Mouse (Mus musculus): ENCODE measurements around the gene Krtap26-1. TPM values are rescaled to one million over a fixed set of nuclear protein-coding genes. Genes with fewer than 3 reads are reported as not detected.
A peak's percentile ranks its signal among the peaks of the same experiment; 100 is the strongest.

Krtap26-1 gene
- not detected for total RNA-seq (2021)
- long read RNA-seq, experiment 1, result 0 reads
- long read RNA-seq, experiment 2, result 0 reads

DNA sequence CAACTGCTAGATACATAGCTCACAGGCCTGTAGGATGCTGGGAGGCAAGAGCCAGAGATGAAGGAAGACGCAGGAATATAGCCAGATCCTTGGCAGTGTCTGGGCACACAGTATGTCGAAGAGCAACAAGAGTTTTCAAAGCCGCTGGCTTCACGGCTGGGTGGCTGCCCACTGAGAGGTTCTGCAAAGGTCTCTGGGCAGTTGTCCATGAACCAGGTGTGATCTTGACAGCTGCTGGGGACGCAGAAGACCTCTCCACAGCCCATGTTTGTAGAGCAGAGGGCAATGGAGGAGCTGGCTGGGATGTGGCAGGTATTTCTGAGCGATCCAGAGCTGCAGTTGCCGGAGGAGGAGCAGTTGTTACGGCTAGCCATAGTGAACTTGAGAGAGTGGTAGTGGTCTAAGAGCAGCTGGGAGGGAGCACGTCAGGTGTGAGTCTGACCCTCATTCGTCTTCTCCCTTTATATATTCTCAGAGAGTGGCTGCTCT lies at the start of gene Krtap26-1:
Krtap26-1 (minus strand) TSS at position 439 of the 489 bp plus-strand sequence.
- no peak for DNase-seq

GRCm38 (mm10) chr16:88696256-88696655 lies 48.7 kb upstream of the Krtap26-1 start:
- no peak for DNase-seq

GRCm38 (mm10) chr16:88681282-88681681 lies 33.7 kb upstream of the Krtap26-1 start:
- DNase-seq, result no peak

DNA sequence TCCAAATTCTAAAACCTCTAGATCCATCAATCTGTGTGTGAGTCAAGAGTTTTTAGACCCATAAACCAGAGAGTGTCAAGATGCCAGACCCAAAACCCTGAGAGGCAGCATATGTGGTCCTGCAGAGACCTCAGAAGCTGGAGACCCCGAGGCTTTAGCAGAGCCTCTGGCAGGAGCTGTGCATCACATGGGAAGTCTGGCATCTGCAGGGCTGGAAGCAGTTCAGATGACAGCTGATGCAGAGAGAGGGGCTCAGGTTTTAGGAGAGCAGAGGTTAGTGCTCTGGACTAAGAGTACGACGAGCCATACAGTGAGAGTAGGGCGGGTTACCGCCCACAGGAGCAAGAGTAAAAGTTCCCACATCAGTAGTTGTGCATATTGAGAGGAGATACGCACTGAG lies 31.5 kb upstream of the Krtap26-1 start:
- no peak for DNase-seq

DNA sequence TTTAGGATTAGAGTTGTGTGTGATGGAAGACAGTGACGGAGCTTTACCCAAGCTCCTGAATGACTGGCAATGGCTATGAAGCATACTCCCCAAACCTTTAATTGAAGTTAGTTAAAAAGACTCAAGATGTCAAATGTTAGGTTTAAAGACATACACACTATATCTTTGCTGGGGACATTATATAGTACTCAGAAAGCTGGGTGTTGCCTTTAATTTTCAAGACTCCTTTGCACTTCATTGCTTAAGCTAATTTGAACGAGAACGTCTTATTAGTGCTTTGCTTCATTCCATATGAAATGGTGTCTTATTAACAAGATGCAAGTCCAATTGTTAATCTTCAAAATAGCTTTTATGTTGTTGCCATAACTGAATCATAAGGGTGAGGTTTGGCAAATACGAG lies 24.0 kb upstream of the Krtap26-1 start, which contains the start of gene Krtap27-1:
Krtap27-1 (minus strand) TSS at position 101 of the 400 bp plus-strand sequence.
- no peak for DNase-seq

DNA sequence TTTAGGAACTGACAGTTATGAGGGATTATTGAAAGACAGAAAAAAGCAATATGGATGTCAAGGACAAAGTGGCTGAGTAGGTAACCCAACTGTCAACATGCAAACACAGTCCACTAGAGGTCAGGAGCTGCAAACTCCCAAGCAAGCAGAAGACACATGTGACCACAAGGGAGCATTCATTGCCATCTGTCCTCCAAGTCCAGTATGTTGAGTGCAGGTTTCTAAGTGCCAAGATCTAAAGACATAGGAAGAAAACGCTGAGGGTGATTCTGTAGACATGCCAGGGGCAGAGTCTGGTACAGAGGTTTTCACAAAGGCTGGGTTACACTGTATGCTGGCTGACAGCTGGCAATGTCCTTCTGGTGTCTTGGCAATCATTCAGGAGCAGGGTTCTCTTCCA lies 9.8 kb upstream of the Krtap26-1 start:
- no peak for DNase-seq

DNA sequence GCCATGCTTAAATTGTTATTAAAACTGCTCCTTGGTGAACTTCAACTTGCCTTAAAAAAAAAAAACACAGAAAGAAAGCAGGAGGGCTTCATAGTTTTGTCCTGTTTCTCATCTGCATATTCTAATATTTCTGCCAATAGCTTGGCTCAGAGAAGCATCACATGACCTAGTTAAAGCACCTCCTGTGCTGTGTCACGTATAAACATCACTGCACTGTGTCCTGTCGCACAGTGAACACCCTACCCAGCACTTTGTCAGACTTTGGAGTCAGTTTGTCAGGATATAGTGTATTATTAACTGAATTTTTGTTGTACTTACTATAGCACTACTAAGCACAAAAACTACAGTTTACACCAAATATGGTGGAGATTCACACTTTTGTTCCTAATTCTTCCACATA lies 4.4 kb upstream of the Krtap26-1 start:
- no peak for DNase-seq

- no peak for DNase-seq
These were observed 3.5 kb upstream of the Krtap26-1 start for GRCm38 (mm10) chr16:88651082-88651481.

DNA sequence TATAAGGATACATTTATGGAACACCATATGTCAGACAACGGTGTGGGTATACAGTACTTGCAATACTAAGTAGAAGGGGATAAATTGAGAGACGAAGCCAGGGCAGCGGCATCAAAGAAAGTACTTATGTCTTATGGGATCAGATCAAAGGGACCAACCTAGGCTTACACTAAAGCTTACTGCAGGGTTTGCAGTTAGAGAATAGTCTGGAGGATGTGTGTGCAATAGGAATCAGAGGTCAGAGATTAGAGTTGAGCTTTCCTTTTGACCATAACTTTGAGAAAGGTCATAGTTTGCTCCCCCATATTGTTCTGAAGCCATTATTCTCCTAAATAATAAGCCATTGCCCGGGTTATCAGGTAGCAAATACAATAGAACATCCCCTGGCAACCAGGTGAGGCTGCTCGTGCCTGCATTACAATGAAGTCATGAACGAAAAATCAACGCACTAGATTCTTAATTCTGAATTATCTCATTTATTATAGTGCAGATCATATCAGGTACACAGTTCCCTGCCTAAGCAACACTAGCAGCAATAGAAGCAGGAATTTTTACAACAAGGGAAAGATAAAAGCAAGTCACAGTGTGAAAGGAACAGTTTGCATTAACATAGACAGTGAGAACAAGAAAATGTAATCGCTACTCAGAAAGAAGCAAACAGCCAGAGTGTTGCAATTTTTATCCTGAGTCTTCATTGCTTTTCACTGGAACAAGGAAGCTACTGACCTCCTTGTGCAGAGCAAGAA lies 1.1 kb downstream of the Krtap26-1 start:
- DNase-seq, result no peak

GRCm38 (mm10) chr16:88640053-88640452 lies 7.5 kb downstream of the Krtap26-1 start:
- DNase-seq, result no peak

GRCm38 (mm10) chr16:88635142-88635541 lies 12.5 kb downstream of the Krtap26-1 start:
- peak; percentile 5 to 17 for DNase-seq

DNA sequence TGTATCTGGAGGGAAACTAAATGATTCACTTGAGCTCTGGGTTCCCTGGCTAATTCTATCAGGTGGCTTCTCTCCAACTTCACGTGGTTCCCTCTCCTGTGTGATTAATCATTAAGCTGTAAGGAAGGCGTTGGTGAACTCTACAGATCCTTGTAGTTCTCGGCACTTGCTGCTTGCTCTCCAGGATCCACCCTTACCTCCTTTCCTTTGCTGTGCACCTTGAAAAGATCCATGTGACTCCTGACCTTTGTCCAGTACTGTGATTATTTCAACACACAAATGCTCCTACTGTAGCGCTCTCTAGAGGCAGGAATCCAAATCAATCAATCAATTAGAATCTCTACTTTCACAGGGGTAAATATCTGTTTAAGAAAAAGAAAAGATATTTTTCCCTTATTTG lies 16.1 kb downstream of the Krtap26-1 start:
- no peak for DNase-seq

- DNase-seq, result no peak
These were observed 20.0 kb downstream of the Krtap26-1 start, which contains the start of gene 2310079G19Rik for GRCm38 (mm10) chr16:88627566-88627965. Gene 2310079G19Rik, minus strand, starts transcription at chr16:88627666.

- DNase-seq, result no peak
These were observed 34.9 kb downstream of the Krtap26-1 start for GRCm38 (mm10) chr16:88612712-88613111.

DNA sequence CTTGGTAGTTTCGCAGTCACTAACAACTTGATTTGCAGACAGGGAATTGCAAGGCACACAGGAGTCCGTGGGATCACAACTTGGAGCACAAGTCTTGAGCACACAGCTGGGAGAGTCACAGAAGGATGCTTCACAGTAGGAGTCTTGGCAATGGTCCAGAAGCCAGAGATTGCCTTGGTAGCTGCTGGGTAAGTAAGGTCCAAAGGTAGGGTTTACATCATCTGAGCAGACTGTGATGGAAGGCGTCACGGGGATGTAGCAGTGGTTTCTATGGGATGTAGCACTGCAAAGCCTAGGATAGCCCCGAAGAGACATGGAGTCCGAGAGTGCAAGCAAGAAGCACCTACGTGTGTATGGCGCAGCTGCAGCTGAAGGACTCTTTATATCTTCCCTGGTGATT lies 35.7 kb downstream of the Krtap26-1 start, which contains the start of gene Krtap24-1:
Krtap24-1 (minus strand) TSS at position 358 of the 400 bp plus-strand sequence.
- DNase-seq, result no peak

DNA sequence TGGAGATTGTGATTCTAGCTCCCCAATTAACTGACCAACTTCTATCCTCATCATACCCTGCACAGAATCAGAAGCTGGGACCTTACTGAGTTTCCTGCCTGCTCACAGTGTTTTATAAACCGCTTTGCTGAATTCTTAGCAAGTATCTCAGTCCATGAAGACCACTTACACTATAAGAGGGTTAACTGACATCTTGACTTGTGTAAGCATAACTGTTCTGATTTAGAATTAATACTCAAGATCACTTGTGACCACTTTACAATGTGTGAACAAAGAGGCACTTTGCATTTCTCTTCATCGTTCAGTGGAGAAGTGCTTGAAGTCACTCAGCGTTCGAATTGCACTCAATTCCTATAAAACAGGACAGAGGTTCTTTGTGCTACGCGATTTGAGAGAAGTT lies 43.0 kb downstream of the Krtap26-1 start:
- DNase-seq, result no peak

DNA sequence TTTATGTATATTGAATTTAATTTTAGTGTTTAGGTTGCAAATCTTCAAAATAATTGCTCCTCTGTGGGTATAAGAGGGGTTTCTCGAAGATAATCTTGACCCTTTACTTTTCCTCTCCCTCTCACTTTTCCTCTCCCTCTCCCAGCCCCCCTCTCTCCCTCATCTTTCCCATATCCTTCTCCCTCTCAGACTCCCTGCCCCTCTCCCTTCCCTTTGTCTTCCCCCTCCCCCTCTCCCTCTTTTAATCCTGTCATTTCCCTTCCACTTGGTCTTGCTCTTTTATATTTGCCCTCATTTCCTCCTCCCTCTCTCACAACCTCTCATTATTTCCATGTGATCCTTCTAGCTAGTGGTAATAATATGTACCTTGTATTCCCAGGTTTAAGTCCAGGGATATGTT lies 45.1 kb downstream of the Krtap26-1 start:
- DNase-seq, result no peak

DNA sequence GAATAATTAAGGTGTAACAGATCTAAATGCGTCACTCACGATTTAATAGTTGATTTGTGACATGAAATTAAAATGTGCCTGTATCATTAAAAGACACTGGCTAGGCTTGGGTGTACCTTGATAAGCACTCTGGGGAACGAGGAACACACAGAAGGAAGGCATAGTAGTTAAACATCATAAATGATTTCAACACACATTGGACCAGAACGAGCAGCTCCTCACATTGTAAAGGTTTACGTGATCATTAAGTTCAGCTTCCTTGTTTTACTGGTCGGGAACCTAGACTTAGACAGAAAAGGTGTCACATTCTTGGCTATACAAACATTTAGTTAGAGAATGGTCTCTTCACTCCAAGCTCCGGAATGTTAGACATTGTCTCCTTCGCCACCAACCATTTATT lies 47.3 kb downstream of the Krtap26-1 start:
- DNase-seq, result no peak

DNA sequence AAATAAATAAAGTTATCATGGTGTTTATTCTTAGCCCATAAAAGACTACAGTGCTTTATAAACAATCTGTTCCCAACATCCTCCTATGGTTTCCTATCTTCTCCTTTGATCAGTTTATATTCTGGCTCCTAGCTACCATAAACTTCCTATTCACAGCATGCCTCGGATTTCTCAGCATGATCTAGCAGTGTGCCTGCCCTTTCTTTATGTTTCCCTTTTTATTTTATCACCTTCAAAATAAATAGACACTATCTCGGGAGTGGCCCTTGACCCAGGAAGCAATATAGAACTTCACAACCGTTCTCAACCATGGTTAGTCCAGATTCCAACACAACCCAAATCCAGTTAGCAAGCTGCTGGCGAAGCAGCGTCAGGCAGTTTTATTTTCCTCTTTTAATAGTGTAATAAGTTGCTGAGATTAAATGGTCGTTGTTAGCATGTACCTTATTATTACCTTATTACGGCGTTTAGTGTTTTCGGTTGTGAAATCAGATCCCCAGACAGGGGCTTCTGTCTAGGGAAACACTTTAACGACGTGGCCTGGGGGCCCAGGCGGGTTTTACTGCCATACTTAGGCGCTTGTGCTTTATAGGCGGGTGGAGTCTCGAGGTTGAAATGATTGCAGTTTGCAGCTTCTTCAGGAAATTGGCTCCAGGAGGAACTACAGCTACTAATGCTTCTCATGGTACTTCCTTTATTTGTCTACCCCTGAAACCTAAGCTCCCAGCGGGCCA lies 47.9 kb downstream of the Krtap26-1 start:
- no peak for DNase-seq

Data from heart, adult 18-20 months (tissue).